Mouse (Mus musculus) layer of hippocampus, adult 9-10 months (tissue): ENCODE results near the gene Fam171b.

Experiments
- DNase-seq: peaks from one replicate; pipeline ENCODE4 v3.0.0; 2022; ENCODE audit warnings: low spot score

Fam171b gene

DNA sequence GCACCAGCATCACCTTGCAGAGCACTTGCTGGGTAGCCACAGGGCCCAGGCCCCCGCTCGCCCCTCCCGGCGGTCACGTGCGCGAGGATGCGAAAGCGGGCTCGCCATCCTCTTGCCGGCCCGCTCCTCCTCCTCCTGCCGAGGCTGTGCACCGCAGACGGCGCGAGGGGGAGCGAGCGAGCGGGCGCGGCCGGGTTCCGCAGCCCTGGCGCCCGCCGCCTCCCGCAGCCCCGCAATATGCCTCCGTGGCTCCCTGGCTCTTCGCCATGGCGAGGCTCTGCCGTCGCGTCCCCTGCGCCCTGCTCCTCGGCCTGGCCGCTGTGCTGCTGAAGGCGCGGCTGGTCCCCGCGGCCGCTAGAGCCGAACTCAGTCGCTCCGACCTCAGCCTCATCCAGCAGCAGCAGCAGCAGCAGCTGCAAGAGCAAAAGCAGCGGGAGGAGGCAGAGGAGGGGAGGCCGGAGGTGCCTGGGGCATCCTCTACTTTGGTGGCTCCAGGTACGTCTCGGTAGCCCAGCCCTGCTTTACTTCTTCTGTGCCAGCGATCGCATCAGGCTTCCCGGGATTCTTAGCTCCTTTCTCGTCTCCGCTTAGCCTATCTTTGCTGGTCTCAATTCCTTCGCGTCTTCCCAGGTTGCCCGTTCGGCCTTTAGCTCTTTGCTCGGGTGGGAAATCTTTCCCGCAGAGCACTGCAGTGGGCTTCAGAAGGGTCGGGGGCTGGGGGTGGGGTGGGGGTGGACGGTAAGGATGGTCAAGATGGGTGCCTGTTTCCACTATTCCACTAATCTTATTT is at the start of gene Fam171b:
TSS of gene Fam171b (plus strand) at position 154 of the 790 bp plus-strand sequence.
- peak; percentile 63 for DNase-seq

- no peak for DNase-seq
Observed at GRCm38 (mm10) chr2:83766058-83766457, 46.4 kb upstream of the Fam171b start.

DNA sequence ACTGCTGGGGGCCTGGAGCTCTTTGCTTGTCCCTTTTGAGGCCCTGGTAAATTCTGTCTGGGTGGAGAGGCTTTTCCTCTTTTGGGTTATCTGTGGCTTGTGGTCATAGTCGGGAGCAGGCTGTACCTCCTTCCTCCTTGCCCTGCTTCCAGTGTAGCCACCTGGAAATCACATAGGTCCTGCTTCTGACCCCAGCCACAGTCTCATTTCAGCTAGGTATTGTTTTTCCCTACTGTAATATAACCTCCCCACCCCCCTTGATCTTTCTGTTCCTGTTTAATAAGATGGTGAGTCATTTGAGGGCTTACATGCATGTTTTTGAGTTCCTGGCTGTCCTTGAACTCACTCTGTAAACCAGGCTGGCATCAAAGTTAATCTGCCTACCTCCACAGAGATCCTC is 45.6 kb upstream of the Fam171b start:
- no peak for DNase-seq

GRCm38 (mm10) chr2:83768311-83769047 is 44.0 kb upstream of the Fam171b start:
- no peak for DNase-seq

DNA sequence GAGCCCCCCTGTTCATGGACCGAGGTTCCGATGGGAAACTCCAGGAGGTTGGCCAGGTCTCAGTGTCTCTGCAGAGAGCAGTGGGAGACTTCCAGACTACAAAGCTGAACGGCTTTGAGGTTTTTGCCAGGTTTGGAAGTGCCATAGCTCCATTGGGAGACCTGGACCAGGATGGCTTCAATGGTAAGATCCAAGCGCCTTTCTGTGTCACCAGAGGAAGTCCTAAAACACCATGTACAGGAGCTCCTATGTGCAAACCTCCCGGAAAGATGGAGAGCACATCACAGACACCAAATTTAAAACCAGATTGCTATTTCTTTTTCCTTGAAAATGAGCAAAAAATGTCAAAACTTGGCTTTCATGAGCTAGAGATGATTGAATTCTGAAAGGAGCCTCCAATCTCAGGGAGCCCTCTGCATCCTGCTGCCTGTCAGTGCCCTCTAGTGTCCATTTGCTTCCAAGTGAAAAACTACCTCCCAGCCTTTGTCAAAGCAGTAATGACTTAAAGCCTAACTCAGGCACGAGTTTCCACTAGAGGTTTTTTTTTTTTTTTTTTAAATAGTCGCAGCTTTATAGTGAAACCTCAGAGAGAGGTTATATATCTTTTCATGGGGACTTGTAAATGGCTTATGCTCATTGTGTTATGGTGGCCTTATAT is 41.2 kb upstream of the Fam171b start:
- DNase-seq, result peak; percentile 81

GRCm38 (mm10) chr2:83791330-83792073 is 20.9 kb upstream of the Fam171b start:
- DNase-seq, result no peak

DNA sequence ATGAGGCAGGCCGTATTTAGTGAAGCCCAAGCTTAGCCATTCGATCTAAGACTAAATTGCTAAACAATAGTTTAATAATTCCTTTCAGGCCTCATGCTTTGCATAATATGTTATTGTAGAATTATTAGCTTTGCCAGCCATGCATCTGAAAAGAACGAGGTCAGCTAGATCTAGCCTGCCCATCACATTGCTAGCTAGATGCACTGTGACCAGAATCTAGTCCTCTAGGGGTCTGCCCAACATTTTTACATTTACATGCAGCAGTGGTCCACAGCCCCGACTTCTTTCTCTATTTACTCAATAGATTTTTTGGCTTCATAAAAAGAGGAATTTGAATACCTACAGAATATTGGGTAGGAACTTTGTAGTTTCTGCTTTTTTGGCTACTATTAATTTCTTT is 20.3 kb upstream of the Fam171b start:
- no peak for DNase-seq

DNA sequence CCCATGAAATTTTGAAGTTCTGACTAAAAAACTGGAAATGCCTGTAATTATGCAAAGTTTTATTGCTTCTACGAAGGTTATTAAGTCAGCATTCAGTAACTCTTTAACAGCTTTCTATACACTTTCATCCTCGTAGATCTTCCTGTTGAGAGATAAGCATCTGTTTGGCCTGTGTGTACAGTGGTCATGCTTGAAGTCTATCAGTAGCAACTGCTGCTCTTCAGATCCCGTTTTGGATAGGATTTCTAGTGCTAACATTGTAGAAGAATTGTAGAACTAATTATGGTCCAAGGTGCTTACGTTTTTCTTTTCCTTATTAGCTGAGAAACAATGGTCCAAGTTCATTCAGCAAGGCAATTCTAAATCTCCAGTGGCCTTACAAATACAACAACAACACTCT is 16.7 kb upstream of the Fam171b start:
- DNase-seq, result no peak

- no peak for DNase-seq
Observed at GRCm38 (mm10) chr2:83797902-83798497, 14.4 kb upstream of the Fam171b start.

DNA sequence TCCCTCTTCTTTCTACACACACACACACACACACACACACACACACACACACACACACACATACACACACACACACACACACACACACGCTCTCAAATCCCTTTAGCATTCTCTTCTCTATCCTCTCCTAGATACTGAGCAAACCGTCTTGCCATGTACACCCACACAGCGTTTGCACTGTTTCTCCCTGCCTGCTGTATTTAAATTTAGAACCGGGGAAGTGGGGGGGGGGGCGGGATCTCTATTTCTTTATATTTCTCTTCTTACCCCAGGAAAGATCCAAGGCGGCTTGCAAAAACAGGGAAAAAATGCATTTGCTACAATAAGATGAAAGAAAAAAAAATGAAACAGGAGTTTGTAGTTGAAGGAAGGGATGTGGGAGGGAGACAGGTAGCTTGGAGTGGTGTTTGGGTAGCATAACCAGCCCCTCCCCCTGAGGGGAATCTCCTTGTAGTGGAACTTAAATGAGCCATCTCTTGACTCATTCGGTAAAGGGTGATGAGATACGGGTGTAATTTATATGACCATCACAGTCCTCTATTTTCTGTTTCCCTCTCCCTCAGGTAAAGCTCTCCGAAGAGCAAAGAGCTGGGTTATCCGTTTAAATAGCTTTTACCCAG is 947 bp downstream of the Fam171b start:
- DNase-seq, result no peak

- DNase-seq, result no peak
Observed at GRCm38 (mm10) chr2:83814009-83814408, 1.6 kb downstream of the Fam171b start.

- DNase-seq, result no peak
Observed at GRCm38 (mm10) chr2:83816147-83816546, 3.7 kb downstream of the Fam171b start.

DNA sequence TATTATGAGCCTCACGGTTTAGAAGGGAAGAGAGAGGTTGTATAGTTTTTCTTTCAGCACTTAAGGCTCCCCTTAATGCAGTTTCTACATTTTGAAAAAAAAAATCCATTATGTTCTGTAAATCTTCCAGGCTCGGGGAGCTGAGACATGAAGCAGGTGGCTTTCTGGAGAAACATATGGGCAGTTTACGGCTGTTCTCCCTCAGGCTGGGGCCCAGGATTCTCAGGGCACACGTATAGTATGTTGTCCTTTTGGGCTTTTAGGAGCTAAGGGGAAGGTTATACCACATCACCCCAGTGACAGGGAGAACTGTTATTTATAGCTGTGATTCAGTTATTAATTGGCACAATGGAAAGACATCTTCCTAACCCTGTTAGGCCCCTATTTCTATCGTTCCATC is 12.7 kb downstream of the Fam171b start:
- no peak for DNase-seq

DNA sequence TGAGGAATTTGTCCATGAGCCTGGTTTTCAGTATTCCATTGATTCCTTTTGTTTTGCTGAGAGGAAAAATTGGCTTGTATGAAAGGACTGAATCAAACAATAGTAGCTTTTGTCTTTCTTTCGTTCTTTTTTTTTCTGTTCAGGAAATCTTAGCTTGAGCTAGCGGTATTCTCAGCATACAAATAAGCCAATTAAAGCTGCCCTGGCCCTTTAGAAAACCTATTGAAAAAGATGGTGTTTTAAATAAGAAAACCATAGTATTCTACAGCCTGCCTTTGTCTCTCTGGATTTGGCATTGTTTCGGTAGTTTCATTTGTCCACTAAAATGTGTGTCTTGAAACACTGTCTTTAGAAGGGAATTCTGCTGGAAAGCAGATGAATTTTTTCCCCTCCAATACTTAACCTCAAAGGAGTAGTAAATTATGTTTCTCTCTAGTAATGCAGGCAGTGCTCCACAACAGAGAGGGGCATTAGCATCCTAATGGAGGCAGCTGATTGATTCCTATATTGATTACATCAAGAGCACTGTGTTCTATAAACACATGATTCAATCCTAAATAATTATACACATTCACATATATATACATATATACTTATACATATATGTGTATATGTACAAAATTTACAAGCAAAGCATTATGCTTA is 16.6 kb downstream of the Fam171b start:
- DNase-seq, result no peak

DNA sequence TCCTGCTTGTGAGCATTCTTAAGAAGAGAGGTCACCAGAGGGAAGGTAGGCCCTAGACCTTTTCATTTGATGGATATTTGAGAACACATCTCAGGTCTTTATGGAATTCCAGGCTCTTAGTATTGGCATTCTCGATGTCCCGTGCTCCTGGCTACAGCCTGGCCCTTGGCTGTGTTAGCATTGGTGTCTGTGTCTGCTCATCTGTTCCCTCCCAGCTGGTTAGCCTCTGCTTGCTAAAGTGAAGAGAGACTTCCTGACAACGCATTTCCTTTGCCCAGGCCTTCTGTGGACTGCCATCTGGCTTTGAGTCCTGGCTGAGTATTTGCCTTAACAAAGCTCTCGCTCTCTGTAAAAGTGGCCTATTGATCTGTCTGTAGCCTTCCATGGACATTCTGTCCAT is 20.5 kb downstream of the Fam171b start:
- no peak for DNase-seq

GRCm38 (mm10) chr2:83835313-83836070 is 23.1 kb downstream of the Fam171b start:
- DNase-seq, result no peak

- no peak for DNase-seq
Observed at GRCm38 (mm10) chr2:83848495-83848894, 36.1 kb downstream of the Fam171b start.

DNA sequence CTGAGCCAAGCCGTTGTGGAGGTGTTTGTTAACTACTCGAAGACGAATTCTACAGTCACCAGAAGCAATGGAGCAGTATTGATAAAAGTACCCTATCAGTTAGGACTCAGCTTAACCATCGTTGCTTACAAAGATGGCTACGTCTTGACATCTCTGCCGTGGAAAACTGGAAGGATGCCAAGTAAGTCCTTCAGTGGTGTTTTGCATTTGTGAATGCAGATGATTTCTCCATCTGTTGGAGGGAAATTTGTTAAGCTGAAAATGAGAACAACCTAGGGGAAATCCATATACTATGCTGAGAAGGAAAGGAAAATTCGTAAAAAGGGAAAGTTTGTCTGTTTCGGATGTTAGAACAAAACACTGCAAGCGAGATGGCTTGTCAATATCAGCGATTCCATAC is 41.0 kb downstream of the Fam171b start:
- DNase-seq, result no peak

DNA sequence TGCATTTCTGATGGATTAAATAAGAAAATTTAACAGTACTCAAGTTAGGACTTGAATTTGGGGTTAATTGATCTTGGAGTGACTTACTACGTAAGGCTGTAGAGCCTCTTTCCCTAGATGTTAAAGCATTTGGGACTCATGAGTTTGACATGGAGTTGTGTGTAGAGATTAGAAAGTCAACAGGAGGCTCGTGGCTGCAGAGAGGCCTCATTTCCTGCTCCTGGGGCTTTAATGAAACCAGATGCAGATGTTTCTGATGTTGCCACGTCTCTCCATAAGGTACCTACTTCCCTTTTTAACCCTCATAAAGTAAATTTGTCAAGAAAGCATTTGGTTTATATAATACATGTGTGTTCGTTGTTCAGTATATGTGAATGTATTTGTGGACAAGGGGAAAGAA is 43.8 kb downstream of the Fam171b start:
- DNase-seq, result no peak

GRCm38 (mm10) chr2:83883850-83884420 is 71.5 kb downstream of the Fam171b start:
- no peak for DNase-seq
